In the genomic region with DNA sequence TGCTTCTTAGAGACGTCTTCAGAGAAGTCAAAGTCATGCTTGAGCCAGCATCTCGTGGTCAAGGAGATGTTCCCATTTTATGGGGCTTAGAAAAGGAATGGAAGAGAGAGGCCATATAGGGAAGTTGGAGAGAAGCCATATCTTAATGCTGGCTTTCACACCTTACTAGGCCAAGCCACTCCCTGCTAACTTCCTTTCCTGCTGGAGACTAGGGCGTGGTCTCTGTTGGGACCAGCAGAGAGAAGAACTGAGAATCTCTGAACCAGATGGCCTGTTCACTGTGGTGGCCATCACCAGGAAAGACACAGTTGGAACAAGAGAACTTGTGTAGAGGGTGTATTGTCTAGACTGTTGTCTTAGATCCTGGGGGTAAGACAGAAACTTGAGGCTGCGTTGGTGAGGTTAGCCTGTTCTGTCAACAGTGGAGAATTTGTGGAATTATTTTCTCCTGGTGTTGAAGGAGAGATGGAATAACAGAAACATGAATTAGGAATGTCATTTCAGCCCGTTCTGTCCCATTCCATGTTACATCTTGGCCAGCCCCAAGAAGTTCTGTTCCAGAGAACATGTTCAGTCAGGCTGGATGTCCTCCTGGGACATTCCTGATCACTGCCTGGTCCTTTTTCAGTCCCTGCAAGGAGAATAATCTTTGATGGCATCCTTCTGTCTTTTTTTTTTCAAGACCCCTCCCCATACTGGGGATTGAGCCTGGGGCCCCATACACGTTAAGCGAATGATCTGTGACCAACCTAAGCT, we compare ENCODE assay signal across 20 mouse cellular contexts.
DNase-seq lines count a peak whose midpoint lies in the region; ATAC-seq and TF ChIP-seq lines count a peak whose summit lies in the region.
"Had no signal": no experiment of that assay in that cellular context is flagged by ENCODE, and none has a peak within 500 bp of the region (broad histone marks: within the 10 kb centered on the region; RNA-seq: fewer than 3 reads in every experiment).

No protein-coding gene starts in this region.

- dilution Hi-C loops in CH12.LX (cut with MboI; ENCODE audit: extremely low pct_ligation_motif_present, extremely low pct_unique_long_range_greater_than_20kb, low sequenced_read_pairs), result no loop called here

- no peak for TF ChIP-seq POLR2A in CH12.LX (IDR thresholded peaks at IDR 0.05; ENCODE audit: low read depth, low read length)
- TF ChIP-seq POLR2A in bone marrow macrophage, adult 2 months (IDR thresholded peaks at IDR 0.05; ENCODE audit: borderline replicate concordance, low read depth, low read length), result no peak

- no peaks in the 10 kb centered on the region; the same call in 1 of the 2 replicates for H3K79me2 ChIP-seq in CH12.LX (replicated peaks; ENCODE audit: control insufficient read depth, extremely low read depth, insufficient read depth, poor library complexity, severe bottlenecking)
- no peaks in the 10 kb centered on the region for H3K79me2 ChIP-seq in macrophage (ENCODE audit: inconsistent target)

- DNase-seq in heart, adult 18-20 months, result peak; percentile 49 to 52
- DNase-seq in heart, embryonic 10.5 days (ENCODE audit: low spot score), result no peak
- peak; percentile 50 for DNase-seq in CH12.LX (ENCODE audit: extremely low read depth)
- DNase-seq in cerebellum, adult 11-12 months, result no peak
- DNase-seq: adrenal gland, postnatal 10 days; cerebellum, adult 9-10 months; kidney, postnatal 4 days; liver, embryonic 13.5 days; lung, embryonic 14.5 days; right cerebral cortex, postnatal 25 days had no signal

- no peak overlapping the region for H3K4me2 ChIP-seq in CH12.LX (ENCODE audit: insufficient read depth, low read depth, poor library complexity, severe bottlenecking)
- H3K4me2 ChIP-seq: embryonic facial prominence, embryonic 12.5 days; hindbrain, embryonic 12.5 days; limb, embryonic 13.5 days; liver, embryonic 13.5 days; lung, embryonic 14.5 days; midbrain, embryonic 13.5 days; neural tube, embryonic 15.5 days; stomach, embryonic 15.5 days had no signal

- H3K27ac ChIP-seq in heart, embryonic 10.5 days, result no peak overlapping the region
- peak overlapping the region; percentile 19 for H3K27ac ChIP-seq in CH12.LX (ENCODE audit: insufficient read depth, low read depth)
- peak overlapping the region; percentile 69 for H3K27ac ChIP-seq in bone marrow macrophage, adult 2 months (ENCODE audit: insufficient read depth, low read depth, low read length)
- peak overlapping the region; percentile 50 for H3K27ac ChIP-seq in macrophage
- H3K27ac ChIP-seq: embryonic facial prominence, embryonic 12.5 days; hindbrain, embryonic 12.5 days; limb, embryonic 13.5 days; liver, embryonic 13.5 days; midbrain, embryonic 13.5 days; neural tube, embryonic 15.5 days; stomach, embryonic 15.5 days had no signal

- no peak overlapping the region for H3K4me3 ChIP-seq in heart, embryonic 10.5 days
- H3K4me3 ChIP-seq in CH12.LX (replicated peaks in 1 of 3; ENCODE audit: low read depth in 2 of 3, low read length in 2 of 3, poor library complexity in 1 of 3), result no peak overlapping the region
- no peak overlapping the region for H3K4me3 ChIP-seq in bone marrow macrophage, adult 2 months (ENCODE audit: insufficient read depth, low read length)
- no peak overlapping the region for H3K4me3 ChIP-seq in macrophage (ENCODE audit: inconsistent target)
- H3K4me3 ChIP-seq: embryonic facial prominence, embryonic 12.5 days; hindbrain, embryonic 12.5 days; limb, embryonic 13.5 days; liver, embryonic 13.5 days; midbrain, embryonic 13.5 days; neural tube, embryonic 15.5 days; stomach, embryonic 15.5 days had no signal

- 86% methylated on average over 7 of the region's 7 CpGs for WGBS in heart, embryonic 10.5 days
- WGBS in macrophage (ENCODE audit: missing documents), result 66% methylated on average over 7 of the region's 7 CpGs

- no peaks in the 10 kb centered on the region for H3K9me3 ChIP-seq in heart, embryonic 10.5 days
- no peaks in the 10 kb centered on the region for H3K9me3 ChIP-seq in CH12.LX (replicated peaks; ENCODE audit: low read length)
- H3K9me3 ChIP-seq: embryonic facial prominence, embryonic 12.5 days; hindbrain, embryonic 12.5 days; limb, embryonic 13.5 days; liver, embryonic 13.5 days; midbrain, embryonic 13.5 days; neural tube, embryonic 15.5 days; stomach, embryonic 15.5 days had no signal

- no peaks in the 10 kb centered on the region for H3K27me3 ChIP-seq in heart, embryonic 10.5 days (ENCODE audit: insufficient read depth, poor library complexity, severe bottlenecking)
- H3K27me3 ChIP-seq in CH12.LX (replicated peaks), result no peaks in the 10 kb centered on the region
- H3K27me3 ChIP-seq: embryonic facial prominence, embryonic 12.5 days; hindbrain, embryonic 12.5 days; limb, embryonic 13.5 days; liver, embryonic 13.5 days; midbrain, embryonic 13.5 days; neural tube, embryonic 15.5 days; stomach, embryonic 15.5 days had no signal

- peak; percentile 39 for TF ChIP-seq EP300 in CH12.LX (IDR thresholded peaks at IDR 0.05; ENCODE audit: low read length)

- no peak for ATAC-seq in cerebellum, adult (ENCODE audit: insufficient number of reproducible peaks, low FRiP score, low TSS enrichment)
- ATAC-seq: forebrain, embryonic 14.5 days; midbrain, embryonic 13.5 days had no signal

- H3K36me3 ChIP-seq in heart, embryonic 10.5 days, result no peaks in the 10 kb centered on the region
- H3K36me3 ChIP-seq in CH12.LX (replicated peaks in 1 of 2; ENCODE audit: control insufficient read depth in 1 of 2, insufficient read depth in 1 of 2, low read length in 1 of 2), result peaks cover 6 to 35% of the 10 kb centered on the region in 2 experiments
- H3K36me3 ChIP-seq in macrophage (ENCODE audit: inconsistent target), result no peaks in the 10 kb centered on the region
- H3K36me3 ChIP-seq: embryonic facial prominence, embryonic 12.5 days; hindbrain, embryonic 12.5 days; limb, embryonic 13.5 days; liver, embryonic 13.5 days; midbrain, embryonic 13.5 days; neural tube, embryonic 15.5 days; stomach, embryonic 15.5 days had no signal

- H3K4me1 ChIP-seq in heart, embryonic 10.5 days, result peaks cover 14% of the 10 kb centered on the region
- H3K4me1 ChIP-seq in CH12.LX (ENCODE audit: control insufficient read depth in 1 of 2, insufficient read depth in 2 of 2), result peaks cover 27 to 52% of the 10 kb centered on the region in 2 experiments
- peaks cover 43% of the 10 kb centered on the region for H3K4me1 ChIP-seq in bone marrow macrophage, adult 2 months (ENCODE audit: control insufficient read depth, insufficient read depth, low read length)
- H3K4me1 ChIP-seq: embryonic facial prominence, embryonic 12.5 days; limb, embryonic 13.5 days; neural tube, embryonic 15.5 days; stomach, embryonic 15.5 days had no signal

- no peak for TF ChIP-seq RAD21 in CH12.LX (IDR thresholded peaks at IDR 0.05; ENCODE audit: low read depth, low read length)

- no peak overlapping the region for H3K9ac ChIP-seq in CH12.LX (ENCODE audit: insufficient read depth, low read depth)
- H3K9ac ChIP-seq: embryonic facial prominence, embryonic 12.5 days; hindbrain, embryonic 12.5 days; limb, embryonic 13.5 days; liver, embryonic 13.5 days; lung, embryonic 14.5 days; midbrain, embryonic 13.5 days; neural tube, embryonic 15.5 days; stomach, embryonic 15.5 days had no signal

- TF ChIP-seq CTCF in CH12.LX (conservative IDR thresholded peaks at IDR 0.05 in 1 of 2, IDR thresholded peaks at IDR 0.05 in 1 of 2; ENCODE audit: low read depth in 2 of 2, low read length in 2 of 2), result no peak
- TF ChIP-seq CTCF in bone marrow macrophage, adult 2 months (IDR thresholded peaks at IDR 0.05; ENCODE audit: low read depth, low read length), result no peak

- in situ Hi-C loops in CH12.LX (cut with MboI; ENCODE audit: low pct_ligation_motif_present, low pct_unique_long_range_greater_than_20kb, low sequenced_read_pairs), result no loop called here

TF ChIP-seq in CH12.LX, 34 proteins besides CTCF, POLR2A, EP300 and RAD21 (continues in another document):
- peak; percentile 31; the same call in 1 of the 2 replicates for TF ChIP-seq NELFE (IDR thresholded peaks at IDR 0.05; ENCODE audit: low read depth, low read length)
- no peak for TF ChIP-seq BHLHE40 (IDR thresholded peaks at IDR 0.05; ENCODE audit: low read depth, low read length)
- TF ChIP-seq MAZ (IDR thresholded peaks at IDR 0.05; ENCODE audit: low read depth, low read length), result no peak
- TF ChIP-seq ELF1 (IDR thresholded peaks at IDR 0.05; ENCODE audit: low read depth, low read length), result no peak
- TF ChIP-seq E2F4 (IDR thresholded peaks at IDR 0.05; ENCODE audit: insufficient replicate concordance, low read depth, low read length), result no peak
- TF ChIP-seq USF2 (conservative IDR thresholded peaks at IDR 0.05; ENCODE audit: low read depth, low read length), result no peak
- TF ChIP-seq MAFK (IDR thresholded peaks at IDR 0.05; ENCODE audit: insufficient replicate concordance, low read length), result no peak
- no peak for TF ChIP-seq ZC3H11A (IDR thresholded peaks at IDR 0.05; ENCODE audit: low read depth, low read length)
- TF ChIP-seq HCFC1 (IDR thresholded peaks at IDR 0.05; ENCODE audit: low read depth, low read length), result peak; percentile 27; the same call in 1 of the 2 replicates
- TF ChIP-seq NRF1 (IDR thresholded peaks at IDR 0.05; ENCODE audit: low read depth, low read length), result no peak
- TF ChIP-seq SMC3 (IDR thresholded peaks at IDR 0.05; ENCODE audit: low read depth, low read length), result no peak
- TF ChIP-seq USF1 (IDR thresholded peaks at IDR 0.05; ENCODE audit: low read depth, low read length), result no peak
- peak; percentile 62 for TF ChIP-seq MAX (IDR thresholded peaks at IDR 0.05; ENCODE audit: low read length)
- peak; percentile 61 for TF ChIP-seq IRF4 (IDR thresholded peaks at IDR 0.05; ENCODE audit: low read depth, low read length)
- TF ChIP-seq JUN (IDR thresholded peaks at IDR 0.05; ENCODE audit: insufficient read depth, low read depth, low read length), result no peak
- no peak for TF ChIP-seq JUND (conservative IDR thresholded peaks at IDR 0.05; ENCODE audit: low read depth, low read length)
- TF ChIP-seq MYC (IDR thresholded peaks at IDR 0.05; ENCODE audit: low read depth, low read length), result no peak
- no peak for TF ChIP-seq ETS1 (conservative IDR thresholded peaks at IDR 0.05; ENCODE audit: low read depth, low read length)
- 0 out of 2 replicates have a peak, but pooled peaks have one; percentile 28 for TF ChIP-seq KAT2A (IDR thresholded peaks at IDR 0.05; ENCODE audit: insufficient replicate concordance, low read length)
- no peak for TF ChIP-seq ZMIZ1 (IDR thresholded peaks at IDR 0.05; ENCODE audit: low read depth, low read length)
- 0 out of 2 replicates have a peak, but pooled peaks have one; percentile 50 for TF ChIP-seq TCF12 (IDR thresholded peaks at IDR 0.05; ENCODE audit: low read depth, low read length)
- TF ChIP-seq MXI1 (IDR thresholded peaks at IDR 0.05; ENCODE audit: low read depth, low read length), result no peak
- no peak for TF ChIP-seq ZKSCAN1 (IDR thresholded peaks at IDR 0.05; ENCODE audit: borderline replicate concordance, low read depth, low read length)
- no peak for TF ChIP-seq MEF2A (IDR thresholded peaks at IDR 0.05; ENCODE audit: borderline replicate concordance, low read depth, low read length)
- no peak for TF ChIP-seq GABPA (IDR thresholded peaks at IDR 0.05; ENCODE audit: insufficient replicate concordance, low read depth, low read length)

Comparison
In these comparisons a context has a peak if more than half of its experiments do, and no peak if none do; other contexts are left out.
1. DNase-seq: peak in heart, adult 18-20 months (2 of 2) and CH12.LX (single experiment); none in heart, embryonic 10.5 days (single experiment) and cerebellum, adult 11-12 months (single experiment).